Mouse (Mus musculus) retina, postnatal 7 days (tissue): Measurements from ENCODE around the gene Gpd2.

Experiments used
- DNase-seq: peaks from one replicate; pipeline ENCODE4 v3.0.0-alpha.2; 2012; ENCODE audit warnings: low read depth, low spot score

Gpd2 gene

GRCm38 (mm10) chr2:57251636-57252317, 14.3 kb downstream of the Gpd2 start:
- DNase-seq, result no peak

- no peak for DNase-seq
Measured at GRCm38 (mm10) chr2:57252542-57253301, 15.3 kb downstream of the Gpd2 start.

- DNase-seq, result no peak
Measured at GRCm38 (mm10) chr2:57254267-57254666, 16.8 kb downstream of the Gpd2 start.

DNA sequence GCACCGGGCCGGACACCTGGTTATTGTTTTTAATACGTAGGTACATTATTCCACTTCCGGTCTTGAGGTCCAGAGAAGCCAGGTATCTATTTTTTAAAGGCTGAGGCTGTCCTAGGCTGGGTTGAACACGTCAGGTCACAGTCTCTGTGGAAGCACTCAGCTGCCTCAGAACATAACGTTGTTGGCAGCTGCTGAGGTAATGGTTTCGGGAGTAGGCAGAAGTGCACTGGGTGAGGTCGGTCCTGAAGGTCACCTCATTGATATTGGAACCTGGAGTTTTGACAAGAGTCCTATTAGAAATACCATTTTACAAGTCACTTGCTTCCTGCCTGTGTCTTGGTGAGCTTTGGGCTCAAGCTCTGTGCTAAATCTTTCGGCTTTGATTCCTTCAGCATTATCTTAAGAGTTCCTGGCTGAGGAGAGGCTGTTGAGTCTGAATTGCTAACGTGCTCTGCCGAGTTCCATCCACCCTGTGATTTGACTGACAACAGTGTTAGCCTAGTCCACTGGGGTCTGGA, 17.8 kb downstream of the Gpd2 start:
- DNase-seq, result no peak

GRCm38 (mm10) chr2:57255836-57256235, 18.4 kb downstream of the Gpd2 start:
- no peak for DNase-seq

DNA sequence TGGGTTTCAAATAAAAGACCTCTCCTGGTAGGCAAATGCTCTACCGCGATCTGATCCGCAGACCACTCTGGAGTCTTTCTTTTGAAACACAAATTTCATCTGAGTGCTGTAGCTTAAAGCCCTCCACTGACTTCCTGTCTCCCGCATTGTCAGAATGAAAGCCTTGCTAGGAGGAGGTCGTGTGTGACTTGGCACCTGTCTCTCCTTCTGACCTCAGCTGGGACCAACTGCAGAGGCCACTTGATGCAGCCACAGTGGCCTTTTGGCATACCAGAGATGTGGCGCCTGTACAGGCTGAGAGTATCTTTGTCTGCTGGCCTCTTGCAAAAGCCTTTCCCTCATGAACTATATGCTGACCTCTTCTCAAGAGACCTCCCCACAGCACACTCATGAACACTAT, 19.0 kb downstream of the Gpd2 start:
- no peak for DNase-seq

- no peak for DNase-seq
Measured at GRCm38 (mm10) chr2:57261286-57262077, 24.0 kb downstream of the Gpd2 start.

DNA sequence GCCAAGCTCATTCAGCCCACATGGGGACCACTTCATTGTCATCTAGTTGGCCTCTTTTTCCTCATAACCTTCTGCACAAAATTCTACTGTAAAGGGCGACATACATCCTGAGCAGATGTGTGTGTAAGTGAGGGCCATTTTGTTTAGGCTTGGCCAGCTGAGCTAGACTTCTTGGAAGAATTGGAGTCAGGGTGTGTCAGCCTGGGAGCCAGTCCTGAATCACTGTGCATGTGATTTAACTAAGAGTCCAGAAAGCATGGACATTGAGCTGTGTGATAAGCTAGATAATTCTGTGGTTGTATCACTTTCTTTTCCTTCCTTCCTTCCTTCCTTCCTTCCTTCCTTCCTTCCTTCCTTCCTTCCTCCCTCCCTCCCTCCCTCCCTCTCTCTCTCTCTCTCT, 26.0 kb downstream of the Gpd2 start:
- DNase-seq, result no peak

DNA sequence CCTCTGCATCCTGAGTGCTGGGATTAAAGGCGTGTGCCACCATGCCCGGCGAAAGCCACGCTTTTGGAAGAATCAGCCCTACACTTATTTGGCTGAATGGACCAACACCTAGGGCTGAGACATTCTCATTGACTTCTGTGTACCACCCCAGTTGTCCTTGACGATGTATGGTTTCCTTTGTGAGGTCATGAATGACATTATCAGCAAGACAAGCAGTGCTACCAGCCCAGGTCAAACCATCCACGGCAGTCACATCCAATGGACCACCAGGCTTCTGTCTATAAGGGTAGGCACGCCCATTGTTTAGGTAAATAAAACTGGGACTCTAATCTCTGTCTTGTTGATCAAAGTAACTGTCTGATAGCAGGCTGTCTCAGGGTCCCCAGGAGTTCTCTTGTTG, 27.5 kb downstream of the Gpd2 start:
- DNase-seq, result no peak

GRCm38 (mm10) chr2:57266679-57267393, 29.4 kb downstream of the Gpd2 start:
- no peak for DNase-seq

GRCm38 (mm10) chr2:57267394-57267716, 29.9 kb downstream of the Gpd2 start:
- DNase-seq, result no peak

DNA sequence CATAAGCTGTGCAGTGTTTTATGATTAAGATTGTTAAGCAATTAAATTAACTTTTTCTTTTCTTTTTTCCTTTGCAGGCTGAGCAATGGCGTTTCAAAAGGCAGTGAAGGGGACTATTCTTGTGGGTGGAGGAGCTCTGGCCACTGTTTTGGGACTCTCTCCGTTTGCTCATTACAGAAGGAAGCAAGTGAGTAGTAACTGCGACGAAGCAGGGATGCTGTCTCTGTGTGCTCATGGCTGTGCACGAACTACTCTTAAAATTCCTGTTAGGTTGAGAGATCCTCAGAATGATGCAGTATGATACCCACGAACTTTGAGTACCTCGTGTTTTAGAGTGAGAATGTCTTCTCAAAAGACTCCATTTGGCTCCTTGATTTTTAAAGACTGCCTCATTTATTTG, 30.5 kb downstream of the Gpd2 start:
- no peak for DNase-seq

DNA sequence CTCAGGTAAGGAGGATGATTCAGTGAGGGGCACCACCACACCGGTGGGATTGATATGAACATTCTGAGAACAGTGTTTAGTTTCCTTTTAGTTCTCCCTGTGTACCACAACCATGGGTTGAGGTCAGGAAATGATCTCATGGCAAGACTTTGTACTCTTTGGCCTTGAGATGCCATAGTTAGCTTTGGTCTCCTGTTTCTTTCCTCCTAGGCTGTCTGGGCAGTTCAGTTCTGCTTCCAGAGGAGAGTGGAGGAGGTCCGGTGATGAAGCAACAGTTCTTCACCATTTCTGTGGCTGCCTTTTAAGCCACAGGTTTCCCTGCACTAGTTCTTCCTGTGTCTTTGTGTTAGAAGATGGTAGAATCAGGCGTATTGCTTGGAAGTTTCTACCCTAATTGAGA, 31.4 kb downstream of the Gpd2 start:
- no peak for DNase-seq

GRCm38 (mm10) chr2:57269690-57270435, 32.4 kb downstream of the Gpd2 start:
- DNase-seq, result no peak

DNA sequence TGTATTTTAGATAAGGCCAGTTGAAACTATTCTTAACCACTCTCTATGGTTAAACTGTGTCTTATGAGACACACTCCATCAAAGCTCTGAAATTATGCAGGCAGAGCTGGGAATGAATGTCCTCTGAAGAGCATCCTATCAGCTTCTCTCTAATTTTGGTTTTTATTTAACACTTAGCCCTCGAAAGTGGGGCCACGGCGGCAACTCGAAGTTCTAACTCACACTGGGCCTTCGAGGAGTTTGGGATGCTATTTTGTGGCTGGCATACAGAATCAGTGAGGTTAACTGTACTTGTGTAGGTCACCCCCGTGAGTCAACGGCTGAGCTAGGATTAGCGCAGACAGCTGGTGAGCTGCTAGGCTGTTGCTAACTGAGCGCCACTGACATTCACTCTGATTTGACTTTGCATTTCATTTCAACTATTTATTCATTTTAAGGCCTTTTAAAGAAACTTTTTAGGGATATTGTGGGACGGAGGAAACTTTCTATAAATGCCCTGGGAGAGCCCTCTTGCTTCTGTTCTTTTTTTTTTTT, 42.8 kb downstream of the Gpd2 start:
- no peak for DNase-seq

- DNase-seq, result no peak
Measured at GRCm38 (mm10) chr2:57283791-57284190, 46.4 kb downstream of the Gpd2 start.

GRCm38 (mm10) chr2:57285197-57285596, 47.8 kb downstream of the Gpd2 start:
- DNase-seq, result no peak

DNA sequence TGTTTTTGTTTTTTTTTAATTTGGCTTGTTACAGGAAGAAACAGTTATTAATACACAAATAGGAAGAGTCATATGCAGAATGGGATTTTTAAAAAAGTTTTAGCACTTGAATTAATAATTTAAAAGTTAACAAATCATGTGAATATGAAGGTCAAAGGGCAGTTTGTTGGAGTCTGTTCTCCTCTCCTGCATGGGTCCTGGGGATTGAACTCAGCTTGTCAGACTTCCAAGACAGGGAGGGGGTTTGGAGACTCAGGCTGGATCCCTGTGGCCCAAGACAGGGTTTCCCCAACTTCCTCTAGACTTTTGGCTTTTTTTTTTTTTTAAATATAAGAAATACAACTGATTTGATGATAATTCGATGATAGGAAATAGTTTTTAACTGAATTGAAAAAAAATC, 50.6 kb downstream of the Gpd2 start:
- no peak for DNase-seq

DNA sequence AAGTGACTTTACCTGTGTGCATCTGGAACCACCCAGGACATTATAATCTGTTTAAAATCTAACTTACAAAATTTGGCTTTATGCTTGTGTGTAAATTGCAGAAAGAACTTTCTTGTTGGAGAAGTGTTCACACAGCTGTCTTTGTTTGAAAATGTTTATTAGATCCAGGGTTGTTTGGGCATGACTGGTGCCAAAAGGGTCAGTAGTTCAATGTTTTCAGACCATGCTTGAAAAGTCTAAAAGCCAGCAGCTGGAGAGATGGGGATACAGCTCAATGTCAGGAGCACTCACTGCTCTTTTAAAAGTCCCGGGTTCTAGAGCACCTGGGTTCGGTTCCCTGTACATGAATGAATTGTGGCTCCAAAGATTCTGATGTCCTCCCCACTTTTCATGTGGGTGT, 56.1 kb downstream of the Gpd2 start:
- DNase-seq, result no peak

GRCm38 (mm10) chr2:57296069-57296468, 58.6 kb downstream of the Gpd2 start:
- DNase-seq, result no peak

DNA sequence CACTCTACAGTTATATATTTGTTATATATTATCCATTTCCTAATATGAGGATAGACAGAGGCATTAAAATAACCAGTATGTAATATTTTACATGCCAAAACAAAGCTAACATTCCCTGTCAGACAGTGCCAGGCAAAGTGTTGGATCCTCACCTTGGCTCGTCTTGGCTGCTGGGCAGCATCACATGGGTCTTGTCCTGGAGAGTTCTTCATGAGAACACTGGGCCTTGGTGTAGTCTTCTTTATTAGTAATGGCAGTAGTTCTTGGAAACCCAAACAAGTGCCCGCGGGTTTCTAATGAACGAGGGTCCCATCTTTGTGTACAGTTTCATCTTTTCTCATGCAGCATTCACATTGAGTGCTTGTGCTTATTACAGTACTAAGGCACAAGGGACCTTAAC, 59.8 kb downstream of the Gpd2 start:
- DNase-seq, result no peak
